Mouse (Mus musculus) sigmoid colon, adult 10 weeks (tissue): Measurements from ENCODE around the gene Jpt1. TPM values are rescaled to one million over a fixed set of nuclear protein-coding genes. Genes with fewer than 3 reads are reported as not detected.

Experiments used
- polyA plus RNA-seq: library from polyadenylated mRNA; stranded (reverse); fragments of 350-450 nt; fragmentation: Illumina TruSeq; extraction: RNeasy Lipid Tissue Mini Kit (QIAGEN cat#74804); gene quantifications from one replicate; pipeline ENCODE4 v1.2.3, GENCODE M21; 2014; ENCODE audit warnings: low read depth, low replicate concordance

Gene Jpt1
- 69.5 TPM for polyA plus RNA-seq

DNA sequence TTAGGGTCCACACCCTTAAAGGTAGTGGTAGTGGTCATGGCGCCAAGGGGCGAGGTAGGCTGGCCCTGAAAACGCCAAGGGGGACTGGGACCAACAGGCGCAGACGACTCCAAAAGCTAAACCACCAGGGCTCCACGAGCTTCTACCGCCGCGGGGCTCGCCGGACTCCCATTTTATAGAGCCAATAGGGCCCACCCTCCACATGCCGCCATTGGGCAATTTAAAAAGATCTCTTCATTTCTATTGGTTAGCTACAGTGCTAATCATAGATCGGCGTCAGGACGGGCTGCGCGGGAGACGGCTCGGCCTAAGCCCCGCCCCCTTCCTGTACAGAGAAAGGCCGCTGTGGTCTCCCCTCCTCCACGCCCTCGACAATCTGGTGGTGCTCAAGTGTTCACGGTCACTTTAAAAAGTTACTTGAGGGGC lies at the start of gene Jpt1:
Jpt1 (minus strand) TSS at position 150 of the 426 bp plus-strand sequence.

DNA sequence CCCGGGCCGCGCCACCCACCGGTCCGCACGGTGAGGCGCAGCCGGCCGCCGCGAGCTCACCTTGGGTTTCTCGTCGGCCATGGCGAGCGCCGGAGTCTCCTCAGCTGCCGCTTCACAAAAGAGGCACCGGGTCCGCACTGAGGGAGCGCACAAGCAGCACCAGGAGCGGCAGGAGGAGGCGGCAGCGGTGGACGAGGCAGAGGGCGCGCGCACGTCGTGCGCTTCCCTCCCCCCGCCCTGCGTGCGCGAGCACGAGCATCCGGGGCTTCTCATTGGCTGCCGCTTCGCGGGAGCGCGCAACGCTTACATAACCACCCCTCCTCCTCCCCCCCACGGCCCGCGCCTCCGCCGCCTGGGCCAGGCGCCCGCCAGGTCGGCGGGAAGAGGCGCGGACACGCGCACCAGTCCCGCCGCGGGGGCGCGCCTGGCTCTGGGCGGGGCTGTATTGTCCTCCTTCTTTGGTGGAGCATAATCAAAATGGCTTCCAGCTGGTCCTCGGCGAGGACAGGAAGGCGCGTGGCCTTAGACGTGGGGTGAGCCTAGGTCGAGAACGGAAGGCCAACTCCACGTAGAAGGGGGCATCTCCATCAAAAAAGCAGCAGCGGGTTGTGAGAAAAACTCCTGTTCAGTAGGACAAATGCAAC lies 22.0 kb upstream of the Jpt1 start, which contains the start of gene Sumo2:
Sumo2 (minus strand) TSS at position 239 of the 644 bp plus-strand sequence.

DNA sequence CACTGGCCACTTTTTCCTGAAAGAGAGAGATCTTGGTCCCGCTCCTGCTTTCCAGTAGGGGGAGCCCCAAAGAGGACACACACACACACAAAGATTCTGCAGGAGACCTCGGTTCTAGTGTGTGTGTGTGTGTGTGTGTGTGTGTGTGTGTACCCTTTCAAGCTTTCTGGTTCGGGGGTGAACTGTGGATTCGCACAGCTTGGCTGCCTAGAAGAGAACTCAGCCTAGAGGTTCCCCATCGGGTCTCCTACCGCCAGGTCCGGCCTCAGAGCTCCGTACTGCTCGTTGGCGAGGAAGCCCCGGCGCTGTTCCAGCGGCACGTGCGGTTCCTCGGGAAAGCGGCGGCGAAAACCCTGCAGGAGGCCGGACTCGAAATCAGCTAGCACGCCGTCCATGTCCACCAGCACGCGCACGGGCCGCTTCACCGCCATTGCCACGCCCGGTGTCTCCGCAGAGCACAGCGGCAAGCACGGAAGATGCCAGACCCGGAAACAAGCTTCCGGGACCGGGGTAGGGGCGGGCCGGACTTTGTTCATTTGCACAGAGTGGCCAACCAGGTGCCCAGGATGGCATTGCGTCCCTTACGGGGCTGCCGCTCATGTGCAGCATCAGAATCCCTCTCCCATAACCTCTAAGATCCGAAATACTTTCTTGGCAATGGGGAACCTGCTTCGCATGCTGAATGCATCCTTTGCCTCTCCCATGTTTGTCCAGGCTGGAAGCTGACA lies 22.7 kb downstream of the Jpt1 start, which contains the start of gene Nt5c:
Nt5c (minus strand) TSS at position 507 of the 728 bp plus-strand sequence.

DNA sequence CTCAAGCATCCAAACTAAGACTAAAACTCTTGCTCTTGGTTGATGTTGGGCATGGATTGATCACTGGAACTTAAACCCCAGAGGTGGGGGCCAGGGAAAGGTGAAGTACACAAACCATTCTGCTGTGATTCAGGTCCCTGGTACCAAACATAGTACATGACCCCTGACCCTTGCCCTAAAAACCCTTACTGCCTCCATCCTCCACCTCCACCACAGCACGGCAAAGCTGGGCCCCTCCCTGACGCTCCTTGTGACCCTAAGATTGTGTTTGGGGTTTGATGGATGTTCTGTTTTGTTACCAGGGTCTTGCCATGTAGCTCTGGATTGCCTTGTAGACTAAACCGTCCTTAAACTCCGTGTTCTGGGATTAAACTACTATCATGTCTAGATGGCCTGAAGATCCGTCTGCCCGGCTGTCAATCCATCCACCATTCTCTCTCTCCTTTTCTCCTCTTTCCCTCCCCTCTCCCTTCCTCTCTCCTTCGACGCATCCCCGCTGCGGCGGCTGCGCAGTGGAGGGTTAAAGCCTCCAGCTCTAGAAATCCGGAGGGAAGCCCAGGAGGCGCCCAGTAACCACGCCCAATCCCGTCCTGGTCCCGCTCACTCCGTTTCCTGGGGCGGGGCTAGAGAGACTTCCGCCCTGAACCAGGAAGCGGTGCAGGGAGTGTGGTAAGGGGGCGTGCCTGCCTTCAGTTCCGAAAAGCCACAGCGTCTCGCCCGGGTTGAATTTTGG lies 39.0 kb downstream of the Jpt1 start, which contains the start of gene Armc7:
Armc7 (plus strand) TSS at position 643 of the 733 bp plus-strand sequence.

DNA sequence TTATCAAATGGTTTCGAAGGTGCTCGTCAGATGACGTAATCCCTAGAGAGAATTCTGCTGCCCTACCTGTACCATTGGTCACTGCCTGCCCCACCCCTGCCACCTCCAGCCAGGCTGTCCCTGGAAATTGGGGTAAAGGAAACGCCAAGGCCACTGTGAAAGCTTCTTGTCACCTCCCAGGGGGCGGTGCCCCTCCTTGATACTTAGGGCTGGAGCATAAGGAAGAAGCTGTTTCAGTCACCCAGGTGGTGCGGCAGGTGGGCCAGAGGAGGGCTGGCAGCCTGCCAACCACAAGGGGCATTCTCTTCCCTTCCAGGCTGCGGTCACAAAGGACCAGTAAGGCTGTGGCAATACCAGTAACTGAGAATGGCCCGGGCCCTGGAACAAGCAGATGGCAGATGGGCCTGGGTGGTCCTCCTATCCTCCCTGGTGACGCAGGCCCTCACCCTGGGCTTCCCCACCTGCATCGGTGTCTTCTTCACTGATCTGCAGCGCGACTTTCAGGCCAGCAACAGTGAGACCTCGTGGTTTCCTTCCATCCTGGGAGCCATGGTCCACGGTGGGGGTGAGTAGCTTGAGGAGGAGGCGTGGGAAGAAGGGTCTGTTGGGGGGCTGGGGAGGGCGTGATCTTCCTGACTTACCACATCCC lies 51.8 kb downstream of the Jpt1 start, which contains the start of gene Slc16a5:
Slc16a5 (plus strand) TSS at position 232 of the 649 bp plus-strand sequence.

Other genes with a start within 250 kb of the Jpt1 start
- not detected for gene Grin2c, start 247.1 kb downstream of the Jpt1 start, polyA plus RNA-seq
- gene Fdxr, start 237.3 kb downstream of the Jpt1 start, polyA plus RNA-seq: 3.7 TPM
- gene Fads6, start 216.7 kb downstream of the Jpt1 start, polyA plus RNA-seq: 0.47 TPM
- not detected for gene Otop2, start 207.2 kb downstream of the Jpt1 start, polyA plus RNA-seq
- not detected for gene Ush1g, start 192.3 kb downstream of the Jpt1 start, polyA plus RNA-seq
- not detected for gene Otop3, start 179.7 kb downstream of the Jpt1 start, polyA plus RNA-seq
- 19.6 TPM for gene Hid1, start 146.6 kb downstream of the Jpt1 start, polyA plus RNA-seq
- 0.54 TPM for gene Cdr2l, start 132.5 kb downstream of the Jpt1 start, polyA plus RNA-seq
- gene Mrpl58, start 110.6 kb downstream of the Jpt1 start, polyA plus RNA-seq: 12.8 TPM
- gene Atp5h, start 94.4 kb downstream of the Jpt1 start, polyA plus RNA-seq: 608 TPM
- 14.4 TPM for gene Kctd2, start 94.3 kb downstream of the Jpt1 start, polyA plus RNA-seq
- gene Trim80, start 73.8 kb downstream of the Jpt1 start, polyA plus RNA-seq: not detected
- gene Slc16a5, start 51.9 kb downstream of the Jpt1 start, polyA plus RNA-seq: 20.9 TPM
- gene Armc7, start 38.7 kb downstream of the Jpt1 start, polyA plus RNA-seq: 1.3 TPM
- gene Nt5c, start 22.5 kb downstream of the Jpt1 start, polyA plus RNA-seq: 6.7 TPM
- 1,343 TPM for gene Sumo2, start 21.9 kb upstream of the Jpt1 start, polyA plus RNA-seq
- gene Nup85, start 50.0 kb upstream of the Jpt1 start, polyA plus RNA-seq: 33.1 TPM
- gene Mrps7, start 89.5 kb upstream of the Jpt1 start, polyA plus RNA-seq: 3.6 TPM
- 6.1 TPM for gene Gga3, start 89.7 kb upstream of the Jpt1 start, polyA plus RNA-seq
- gene Mif4gd, start 98.6 kb upstream of the Jpt1 start, polyA plus RNA-seq: 24.5 TPM
- 3.4 TPM for gene Slc25a19, start 113.9 kb upstream of the Jpt1 start, polyA plus RNA-seq
- gene Grb2, start 194.2 kb upstream of the Jpt1 start, polyA plus RNA-seq: 122 TPM